Mouse (Mus musculus) heart, embryonic 16.5 days (tissue): ENCODE measurements around the gene Gcnt4. TPM values are rescaled to one million over a fixed set of nuclear protein-coding genes. Genes with fewer than 3 reads are reported as not detected.

Experiments
- ATAC-seq: fragments of 200-750 bp; cut with Nextera tagmentation; replicated peaks from 2 replicates; pipeline ENCODE4 v1.8.0; 2017; ENCODE audit warnings: moderate number of reproducible peaks; ENCODE audit not compliant: insufficient read depth, low FRiP score; ENCODE audit errors: extremely low read depth
- H3K27ac ChIP-seq: fragments of 300-500 bp; sonication (generic); 2 replicates; pipeline ENCODE4 v1.5.1; 2014; ENCODE audit warnings: mild to moderate bottlenecking, low read length, control low read depth, moderate library complexity
- H3K27me3 ChIP-seq: fragments of 300-500 bp; sonication (generic); 2 replicates; pipeline ENCODE4 v1.6.1; 2014; ENCODE audit warnings: low read length, mixed read lengths; ENCODE audit not compliant: control insufficient read depth, insufficient read depth
- H3K36me3 ChIP-seq: fragments of 300-500 bp; sonication (generic); 2 replicates; pipeline ENCODE4 v1.6.1; 2014; ENCODE audit not compliant: control insufficient read depth, insufficient read depth
- H3K4me1 ChIP-seq: fragments of 300-500 bp; sonication (generic); 2 replicates; pipeline ENCODE4 v1.6.1; 2014; ENCODE audit warnings: low read length, mixed read lengths; ENCODE audit not compliant: control insufficient read depth, insufficient read depth
- H3K4me2 ChIP-seq: fragments of 300-500 bp; sonication (generic); 2 replicates; pipeline ENCODE4 v1.6.1; 2014; ENCODE audit warnings: low read depth, mild to moderate bottlenecking, control low read depth, low read length
- H3K4me3 ChIP-seq: fragments of 300-500 bp; sonication (generic); 2 replicates; pipeline ENCODE4 v1.5.1; 2014; ENCODE audit warnings: mild to moderate bottlenecking, control low read depth, low read length
- H3K9ac ChIP-seq: fragments of 300-500 bp; sonication (generic); 2 replicates; pipeline ENCODE4 v1.6.1; 2014; ENCODE audit warnings: low read length, control low read depth
- H3K9me3 ChIP-seq: fragments of 300-500 bp; sonication (generic); replicated peaks from 2 replicates; pipeline ENCODE4 v1.6.1; 2016; ENCODE audit warnings: low read length; ENCODE audit not compliant: control insufficient read depth
- WGBS: fragments of 180-500 bp; shearing (Covaris S2); extraction: QIAGEN DNeasy Blood & Tissue Kit; methylation state at CpG from one replicate; pipeline ENCODE4 v1.1.7; 2014; 5-methylcytosine and 5-hydroxymethylcytosine counted together
- polyA plus RNA-seq: library from polyadenylated mRNA; unstranded; fragments of >200 nt; fragmentation: Nextera tagmentation; extraction: Ambion mirVana; gene quantifications from 2 replicates; pipeline ENCODE4 v1.2.1, GENCODE M21; 2015

Gene Gcnt4
- polyA plus RNA-seq, 1 experiment from 2014 or later, result 0.41 TPM

DNA sequence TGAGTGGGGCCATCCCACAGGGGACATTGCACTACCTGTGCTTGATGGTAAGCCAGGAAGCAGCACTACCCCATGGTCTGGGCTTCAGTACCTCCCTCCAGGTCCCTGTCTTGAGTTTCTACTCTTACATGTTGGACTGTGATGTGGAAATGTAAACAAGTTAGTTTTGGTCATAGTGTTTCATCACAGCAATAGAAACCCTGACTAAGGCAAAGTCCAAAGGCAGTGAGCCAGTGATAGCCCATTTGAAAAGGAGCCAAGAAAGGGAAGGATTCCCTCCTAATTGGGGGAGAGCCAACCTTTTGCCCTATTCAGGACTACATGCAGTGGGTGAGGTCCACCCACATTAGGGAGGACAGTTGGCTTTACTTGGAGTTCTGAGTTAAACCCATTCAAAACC is 56.1 kb downstream of the Gcnt4 start:
- Histone ChIP-seq H3K9ac (no peak overlapping the region), H3K9me3 (no peaks in the 10 kb centered on the region), H3K4me3 (no peak overlapping the region), H3K4me1 (0 out of 2 replicates have a peak, but pooled peaks cover 3% of the 10 kb centered on the region), H3K27ac (no peak overlapping the region), H3K27me3 (no peaks in the 10 kb centered on the region), H3K4me2 (no peak overlapping the region), H3K36me3 (no peaks in the 10 kb centered on the region)
- ATAC-seq, result no peak

GRCm38 (mm10) chr13:96983251-96984126 is 59.0 kb downstream of the Gcnt4 start:
- Histone ChIP-seq H3K36me3 (no peaks in the 10 kb centered on the region), H3K9me3 (no peaks in the 10 kb centered on the region), H3K4me2 (peak overlapping the region; percentile 46), H3K4me3 (peak overlapping the region; percentile 7), H3K9ac (no peak overlapping the region), H3K27ac (no peak overlapping the region), H3K4me1 (0 out of 2 replicates have a peak, but pooled peaks cover 3% of the 10 kb centered on the region), H3K27me3 (no peaks in the 10 kb centered on the region)
- WGBS, result 54% methylated on average over 26 of the region's 26 CpGs
- ATAC-seq, result no peak

DNA sequence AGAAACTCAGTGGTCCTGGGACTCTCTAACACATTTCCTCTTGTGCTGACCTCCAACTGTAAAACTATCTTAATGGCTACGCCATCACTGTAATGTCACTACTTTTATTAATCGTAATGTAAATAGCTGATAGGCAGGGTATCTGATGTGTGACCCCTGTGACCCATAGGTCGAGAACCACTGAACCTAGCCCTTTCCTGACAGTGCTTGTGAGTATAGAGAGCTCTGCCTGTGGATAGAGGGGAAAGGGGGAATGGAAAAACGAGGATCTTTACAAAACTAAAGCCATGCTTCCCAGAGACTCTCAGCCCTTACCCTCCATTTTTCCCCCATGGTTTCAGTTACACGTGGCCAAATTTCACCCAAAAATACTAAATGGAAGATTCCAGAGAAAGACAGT is 60.2 kb downstream of the Gcnt4 start:
- no peak for ATAC-seq
- H3K27ac ChIP-seq, result no peak overlapping the region
- H3K4me1 ChIP-seq, result 0 out of 2 replicates have a peak, but pooled peaks cover 3% of the 10 kb centered on the region
- no peaks in the 10 kb centered on the region for H3K36me3 ChIP-seq
- 80% methylated on average over 5 of the region's 5 CpGs for WGBS
- no peak overlapping the region for H3K4me2 ChIP-seq
- no peak overlapping the region for H3K9ac ChIP-seq
- no peaks in the 10 kb centered on the region for H3K27me3 ChIP-seq
- no peak overlapping the region for H3K4me3 ChIP-seq
- no peaks in the 10 kb centered on the region for H3K9me3 ChIP-seq

GRCm38 (mm10) chr13:96985599-96986275 is 61.2 kb downstream of the Gcnt4 start:
- Histone ChIP-seq H3K4me1 (0 out of 2 replicates have a peak, but pooled peaks cover 3% of the 10 kb centered on the region), H3K4me3 (no peak overlapping the region), H3K27me3 (no peaks in the 10 kb centered on the region), H3K4me2 (0 out of 2 replicates have a peak overlapping the region, but pooled peaks have one; percentile 3), H3K9ac (no peak overlapping the region), H3K36me3 (no peaks in the 10 kb centered on the region), H3K27ac (no peak overlapping the region), H3K9me3 (no peaks in the 10 kb centered on the region)
- 33% methylated on average over 12 of the region's 12 CpGs for WGBS
- no peak for ATAC-seq

GRCm38 (mm10) chr13:96989129-96989528 is 64.6 kb downstream of the Gcnt4 start:
- no peak for ATAC-seq
- H3K27ac ChIP-seq, result no peak overlapping the region
- no peak overlapping the region for H3K9ac ChIP-seq
- no peak overlapping the region for H3K4me2 ChIP-seq
- H3K4me1 ChIP-seq, result no peaks in the 10 kb centered on the region
- H3K36me3 ChIP-seq, result no peaks in the 10 kb centered on the region
- no peaks in the 10 kb centered on the region for H3K27me3 ChIP-seq
- H3K9me3 ChIP-seq, result no peaks in the 10 kb centered on the region
- WGBS, result 86% methylated on average over 16 of the region's 16 CpGs
- H3K4me3 ChIP-seq, result no peak overlapping the region

- no peak for ATAC-seq
- H3K4me3 ChIP-seq, result no peak overlapping the region
- H3K36me3 ChIP-seq, result no peaks in the 10 kb centered on the region
- H3K9me3 ChIP-seq, result no peaks in the 10 kb centered on the region
- no peaks in the 10 kb centered on the region for H3K27me3 ChIP-seq
- no peaks in the 10 kb centered on the region for H3K4me1 ChIP-seq
- H3K4me2 ChIP-seq, result no peak overlapping the region
- WGBS, result 88% methylated on average over 3 of the region's 3 CpGs
- H3K9ac ChIP-seq, result no peak overlapping the region
- no peak overlapping the region for H3K27ac ChIP-seq
Observed at GRCm38 (mm10) chr13:96990045-96990444, 65.6 kb downstream of the Gcnt4 start.

DNA sequence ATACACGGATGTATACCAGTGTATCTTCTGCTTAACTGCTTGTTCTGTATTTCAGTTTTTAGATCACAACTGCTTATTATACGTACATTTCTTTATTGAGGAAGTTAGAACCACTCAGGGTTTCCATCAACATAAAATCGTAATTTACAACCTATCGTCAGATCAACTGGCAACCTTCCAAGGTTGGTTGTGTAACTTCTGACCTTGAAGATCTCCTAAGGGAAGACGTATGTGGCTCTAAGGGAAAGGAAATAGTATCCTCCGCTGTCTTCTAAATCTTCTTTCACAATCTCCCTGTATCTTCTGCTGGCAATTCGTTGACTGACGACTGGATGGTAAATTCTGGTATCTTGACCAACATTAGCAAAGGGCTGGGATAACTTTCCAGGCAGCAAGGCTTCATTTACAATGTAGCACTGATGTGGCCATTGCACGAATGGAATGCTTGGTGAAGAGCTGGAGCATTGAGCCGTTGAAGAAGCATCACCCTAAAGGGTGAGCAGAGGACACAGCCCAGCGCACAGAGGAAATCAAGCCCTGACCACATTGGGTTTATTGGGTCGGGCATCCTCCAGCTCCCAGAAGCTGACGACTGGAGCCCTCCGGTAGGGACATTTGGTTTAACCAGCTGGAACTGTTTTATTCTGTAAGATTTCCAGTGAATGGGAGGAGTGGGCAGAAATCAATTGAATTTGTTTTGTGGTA is 66.2 kb downstream of the Gcnt4 start:
- H3K4me1 ChIP-seq, result no peaks in the 10 kb centered on the region
- no peak overlapping the region for H3K4me2 ChIP-seq
- 78% methylated on average over 14 of the region's 14 CpGs for WGBS
- no peak overlapping the region for H3K4me3 ChIP-seq
- ATAC-seq, result no peak
- no peak overlapping the region for H3K27ac ChIP-seq
- H3K27me3 ChIP-seq, result no peaks in the 10 kb centered on the region
- H3K9ac ChIP-seq, result no peak overlapping the region
- H3K36me3 ChIP-seq, result no peaks in the 10 kb centered on the region
- H3K9me3 ChIP-seq, result no peaks in the 10 kb centered on the region

- Histone ChIP-seq H3K4me1 (no peaks in the 10 kb centered on the region), H3K4me2 (no peak overlapping the region), H3K4me3 (no peak overlapping the region), H3K27me3 (no peaks in the 10 kb centered on the region), H3K36me3 (no peaks in the 10 kb centered on the region), H3K9me3 (no peaks in the 10 kb centered on the region), H3K9ac (no peak overlapping the region), H3K27ac (no peak overlapping the region)
- WGBS, result 59% methylated on average over 8 of the region's 8 CpGs
- ATAC-seq, result no peak
Observed at GRCm38 (mm10) chr13:96993291-96993989, 69.0 kb downstream of the Gcnt4 start.
